Mouse (Mus musculus): Measurements from ENCODE around the gene Cela2a. TPM values are rescaled to one million over a fixed set of nuclear protein-coding genes. Genes with fewer than 3 reads are reported as not detected.

Cela2a gene
- polyA plus RNA-seq, 1 experiment from 2014 or later: 35.6 TPM

DNA sequence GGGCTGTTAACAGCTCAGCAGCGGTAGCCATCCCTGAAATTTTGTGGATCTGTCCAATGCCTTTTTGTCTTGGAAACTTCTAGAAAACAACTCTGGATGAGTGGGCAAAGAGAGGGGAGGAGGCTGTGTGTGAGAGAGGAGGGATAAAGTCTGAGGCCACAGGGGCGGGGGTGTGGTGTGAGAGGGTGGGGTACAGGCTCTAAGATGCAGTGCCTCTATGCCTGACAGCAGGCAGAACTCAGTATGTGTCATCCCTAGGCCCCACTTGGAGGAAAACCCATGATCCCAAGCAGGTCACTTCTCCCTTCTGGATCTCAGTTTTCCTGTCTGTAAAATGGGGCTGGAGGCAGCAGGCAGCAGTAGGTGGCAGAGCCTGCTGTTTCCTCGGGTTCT, 45.4 kb upstream of the Cela2a start:
- H3K27me3 ChIP-seq (replicated peaks; ENCODE audit: control insufficient read depth, insufficient read depth, low read length): no peaks in the 10 kb centered on the region
- H3K4me1 ChIP-seq (replicated peaks; ENCODE audit: control insufficient read depth, insufficient read depth, low read length): peaks cover 26% of the 10 kb centered on the region
- no peak overlapping the region; the same call in 1 of the 2 replicates for H3K4me3 ChIP-seq (ENCODE audit: low read depth, low read length)
- TF ChIP-seq CTCF (IDR thresholded peaks at IDR 0.05; ENCODE audit: low read depth): no peak
- peak overlapping the region; percentile 93 for H3K27ac ChIP-seq (ENCODE audit: low read depth, low read length)
- peak overlapping the region; percentile 40; the same call in 1 of the 2 replicates for H3K9ac ChIP-seq (ENCODE audit: low read depth, low read length)
- peak overlapping the region; percentile 93 for H3K4me2 ChIP-seq (replicated peaks; ENCODE audit: low read depth)
- H3K9me3 ChIP-seq (ENCODE audit: control insufficient read depth): no peaks in the 10 kb centered on the region
- H3K36me3 ChIP-seq (ENCODE audit: control insufficient read depth, insufficient read depth): peaks cover 29% of the 10 kb centered on the region
- 63% methylated on average over 3 of the region's 3 CpGs for WGBS
- ATAC-seq: peak; percentile 15

GRCm38 (mm10) chr4:141870666-141871332, 44.8 kb upstream of the Cela2a start:
- peak; percentile 81 for ATAC-seq
- no peaks in the 10 kb centered on the region for H3K27me3 ChIP-seq (replicated peaks; ENCODE audit: control insufficient read depth, insufficient read depth, low read length)
- H3K4me1 ChIP-seq (replicated peaks; ENCODE audit: control insufficient read depth, insufficient read depth, low read length): peaks cover 26% of the 10 kb centered on the region
- no peak overlapping the region for H3K4me3 ChIP-seq (ENCODE audit: low read depth, low read length)
- 0 out of 2 replicates have a peak, but pooled peaks have one; percentile 4 for TF ChIP-seq CTCF (IDR thresholded peaks at IDR 0.05; ENCODE audit: low read depth)
- peak overlapping the region; percentile 93 for H3K27ac ChIP-seq (ENCODE audit: low read depth, low read length)
- H3K9me3 ChIP-seq (ENCODE audit: control insufficient read depth): no peaks in the 10 kb centered on the region
- peaks cover 29% of the 10 kb centered on the region for H3K36me3 ChIP-seq (ENCODE audit: control insufficient read depth, insufficient read depth)
- H3K9ac ChIP-seq (ENCODE audit: low read depth, low read length): no peak overlapping the region
- H3K4me2 ChIP-seq (replicated peaks; ENCODE audit: low read depth): peak overlapping the region; percentile 93
- 59% methylated on average over 11 of the region's 11 CpGs for WGBS

- no peak for TF ChIP-seq CTCF (IDR thresholded peaks at IDR 0.05; ENCODE audit: low read depth)
- Histone ChIP-seq H3K4me2 (replicated peaks; ENCODE audit: low read depth) (peak overlapping the region; percentile 21; the same call in 1 of the 2 replicates), H3K4me3 (ENCODE audit: low read depth, low read length) (no peak overlapping the region), H3K9me3 (ENCODE audit: control insufficient read depth) (no peaks in the 10 kb centered on the region), H3K4me1 (replicated peaks; ENCODE audit: control insufficient read depth, insufficient read depth, low read length) (peaks cover 34% of the 10 kb centered on the region), H3K36me3 (ENCODE audit: control insufficient read depth, insufficient read depth) (peaks cover 29% of the 10 kb centered on the region), H3K9ac (ENCODE audit: low read depth, low read length) (no peak overlapping the region; the same call in 1 of the 2 replicates), H3K27ac (ENCODE audit: low read depth, low read length) (peak overlapping the region; percentile 93), H3K27me3 (replicated peaks; ENCODE audit: control insufficient read depth, insufficient read depth, low read length) (no peaks in the 10 kb centered on the region)
- 39% methylated on average over 5 of the region's 5 CpGs for WGBS
- no peak for ATAC-seq
Measured at GRCm38 (mm10) chr4:141869436-141870215, 43.7 kb upstream of the Cela2a start.

GRCm38 (mm10) chr4:141868051-141868450, 42.1 kb upstream of the Cela2a start:
- no peak overlapping the region for H3K4me3 ChIP-seq (ENCODE audit: low read depth, low read length)
- peaks cover 29% of the 10 kb centered on the region for H3K36me3 ChIP-seq (ENCODE audit: control insufficient read depth, insufficient read depth)
- peaks cover 34% of the 10 kb centered on the region for H3K4me1 ChIP-seq (replicated peaks; ENCODE audit: control insufficient read depth, insufficient read depth, low read length)
- no peak for ATAC-seq
- H3K27ac ChIP-seq (ENCODE audit: low read depth, low read length): no peak overlapping the region
- H3K4me2 ChIP-seq (replicated peaks; ENCODE audit: low read depth): no peak overlapping the region
- no peaks in the 10 kb centered on the region for H3K27me3 ChIP-seq (replicated peaks; ENCODE audit: control insufficient read depth, insufficient read depth, low read length)
- H3K9me3 ChIP-seq (ENCODE audit: control insufficient read depth): no peaks in the 10 kb centered on the region
- 81% methylated on average over 10 of the region's 10 CpGs for WGBS
- no peak for TF ChIP-seq CTCF (IDR thresholded peaks at IDR 0.05; ENCODE audit: low read depth)
- no peak overlapping the region for H3K9ac ChIP-seq (ENCODE audit: low read depth, low read length)

DNA sequence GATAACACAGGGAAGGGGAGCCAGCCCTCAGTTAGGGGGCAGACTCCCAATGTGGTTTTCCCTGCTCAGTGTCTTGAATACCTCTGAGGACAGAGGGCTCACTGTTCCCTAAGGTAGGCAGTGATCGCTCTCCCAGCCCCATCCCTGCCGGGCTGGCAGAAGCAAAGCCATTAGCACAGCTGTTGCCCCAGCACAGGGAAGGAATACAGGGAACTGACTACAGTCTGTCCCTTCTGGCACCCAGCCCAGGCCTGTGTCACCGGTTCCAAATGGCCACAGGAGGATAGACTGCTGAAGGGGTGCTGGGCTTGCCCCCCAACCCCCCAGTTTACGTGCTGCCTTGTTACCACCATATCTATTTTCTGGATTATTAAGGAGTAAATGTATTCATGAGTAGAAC, 41.5 kb upstream of the Cela2a start:
- Histone ChIP-seq H3K27ac (ENCODE audit: low read depth, low read length) (no peak overlapping the region; the same call in 1 of the 2 replicates), H3K36me3 (ENCODE audit: control insufficient read depth, insufficient read depth) (peaks cover 29% of the 10 kb centered on the region), H3K27me3 (replicated peaks; ENCODE audit: control insufficient read depth, insufficient read depth, low read length) (no peaks in the 10 kb centered on the region), H3K4me3 (ENCODE audit: low read depth, low read length) (no peak overlapping the region), H3K9me3 (ENCODE audit: control insufficient read depth) (no peaks in the 10 kb centered on the region), H3K9ac (ENCODE audit: low read depth, low read length) (no peak overlapping the region), H3K4me2 (replicated peaks; ENCODE audit: low read depth) (no peak overlapping the region), H3K4me1 (replicated peaks; ENCODE audit: control insufficient read depth, insufficient read depth, low read length) (peaks cover 34% of the 10 kb centered on the region)
- WGBS: 18% methylated on average over 4 of the region's 4 CpGs
- TF ChIP-seq CTCF (IDR thresholded peaks at IDR 0.05; ENCODE audit: low read depth): no peak
- no peak; the same call in 1 of the 2 replicates for ATAC-seq

DNA sequence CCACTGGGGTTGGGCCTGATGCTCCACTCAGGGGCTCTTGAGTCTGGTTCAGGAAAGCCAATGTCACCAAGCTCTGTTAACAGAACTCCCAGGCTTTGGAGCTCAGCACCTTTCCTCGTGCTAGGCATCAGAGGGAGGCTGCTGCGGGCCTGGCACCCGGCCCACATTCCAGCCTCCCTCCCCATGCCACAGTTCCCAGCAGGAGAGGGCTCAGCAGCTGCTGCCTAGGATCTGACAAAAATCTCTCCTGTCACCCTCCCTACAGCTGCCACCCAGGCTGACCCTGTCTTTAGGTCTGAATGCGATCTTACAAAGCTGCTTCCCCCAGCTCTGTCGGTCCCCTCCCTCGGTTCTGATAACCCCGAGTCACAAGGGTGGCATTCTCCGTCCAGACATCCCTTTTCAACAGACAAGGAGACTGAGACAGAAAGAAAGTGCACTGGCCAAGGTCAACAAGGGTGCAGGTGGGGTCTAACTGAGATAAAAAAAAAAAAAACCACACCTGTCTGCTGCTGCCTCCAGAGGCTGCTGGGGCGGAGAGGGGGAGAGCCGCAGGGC, 41.1 kb upstream of the Cela2a start:
- H3K4me3 ChIP-seq (ENCODE audit: low read depth, low read length): no peak overlapping the region
- peaks cover 32% of the 10 kb centered on the region for H3K4me1 ChIP-seq (replicated peaks; ENCODE audit: control insufficient read depth, insufficient read depth, low read length)
- H3K4me2 ChIP-seq (replicated peaks; ENCODE audit: low read depth): no peak overlapping the region
- no peaks in the 10 kb centered on the region for H3K9me3 ChIP-seq (ENCODE audit: control insufficient read depth)
- no peak for TF ChIP-seq CTCF (IDR thresholded peaks at IDR 0.05; ENCODE audit: low read depth)
- H3K27me3 ChIP-seq (replicated peaks; ENCODE audit: control insufficient read depth, insufficient read depth, low read length): no peaks in the 10 kb centered on the region
- WGBS: 29% methylated on average over 10 of the region's 10 CpGs
- no peak for ATAC-seq
- H3K9ac ChIP-seq (ENCODE audit: low read depth, low read length): no peak overlapping the region; the same call in 1 of the 2 replicates
- peaks cover 31% of the 10 kb centered on the region for H3K36me3 ChIP-seq (ENCODE audit: control insufficient read depth, insufficient read depth)
- peak overlapping the region; percentile 15 for H3K27ac ChIP-seq (ENCODE audit: low read depth, low read length)

All from intestine, postnatal 0 days (tissue).